Mouse (Mus musculus) ovary, postnatal 10 days (tissue): ENCODE data around the gene Cfd.

Source experiments
- DNase-seq: peaks from one replicate; pipeline ENCODE4 v3.0.0; 2022; ENCODE audit warnings: low spot score

The Cfd gene

GRCm38 (mm10) chr10:79934272-79934721 is 43.6 kb downstream of the Cfd start:
- DNase-seq = peak; percentile 48

GRCm38 (mm10) chr10:79934794-79935569 is 44.3 kb downstream of the Cfd start:
- no peak for DNase-seq

- no peak for DNase-seq
Measured at GRCm38 (mm10) chr10:79936284-79936910, 45.7 kb downstream of the Cfd start.

GRCm38 (mm10) chr10:79936911-79937441 is 46.3 kb downstream of the Cfd start:
- no peak for DNase-seq

- no peak for DNase-seq
Measured at GRCm38 (mm10) chr10:79937775-79938526, 47.3 kb downstream of the Cfd start.

- no peak for DNase-seq
Measured at GRCm38 (mm10) chr10:79940749-79941148, 50.1 kb downstream of the Cfd start.
